Mouse (Mus musculus) CD4-positive naive resting alpha-beta T cell, adult 76 days (primary cell): ENCODE data around the gene Mon2. TPM values are rescaled to one million over a fixed set of nuclear protein-coding genes. Genes with fewer than 3 reads are reported as not detected.

Source experiments
- total RNA-seq: library from RNA; stranded (reverse); gene quantifications from one replicate; pipeline ENCODE4 v1.2.4, GENCODE M21; 2023

The Mon2 gene
- total RNA-seq = 152 TPM

GRCm38 (mm10) chr10:123076245-123077023, at the start of gene Mon2:
Gene Mon2 (minus strand): TSS chr10:123076505.

Other genes starting within 250 kb of the Mon2 start
- 159 TPM for gene Usp15, start 120.5 kb upstream of the Mon2 start, total RNA-seq
- not detected for gene Fam19a2, start 187.5 kb upstream of the Mon2 start, total RNA-seq